Mouse (Mus musculus) urinary bladder, postnatal 4 days (tissue): Measurements from ENCODE around the gene Mavs.
A peak's percentile ranks its signal among the peaks of the same experiment; 100 is the strongest.
"Not testable (repeated sequence)": the region's sequence is repeated elsewhere in the genome, so short reads cannot be mapped to it uniquely, and the experiment has no call there.

Experiments
- DNase-seq, 2 experiments: peaks; one replicate each; pipeline ENCODE4 v3.0.0; 2021 to 2022; ENCODE audit warnings: low spot score in 2 of 2

Gene Mavs

GRCm38 (mm10) chr2:131211026-131211615 is 22.7 kb upstream of the Mavs start:
- no peak for DNase-seq

- DNase-seq: no peak
These were observed 20.1 kb upstream of the Mavs start for GRCm38 (mm10) chr2:131213773-131214172.

- DNase-seq: no peak
These were observed 17.7 kb upstream of the Mavs start for GRCm38 (mm10) chr2:131215941-131216858.

GRCm38 (mm10) chr2:131220030-131220429 is 13.8 kb upstream of the Mavs start:
- DNase-seq: no peak

GRCm38 (mm10) chr2:131221853-131222515 is 11.9 kb upstream of the Mavs start:
- DNase-seq: no peak

- DNase-seq: no peak
These were observed 11.3 kb upstream of the Mavs start for GRCm38 (mm10) chr2:131222562-131222961.

- no peak for DNase-seq
These were observed 10.3 kb upstream of the Mavs start for GRCm38 (mm10) chr2:131223569-131223968.

GRCm38 (mm10) chr2:131225178-131225577 is 8.7 kb upstream of the Mavs start:
- DNase-seq: no peak

GRCm38 (mm10) chr2:131226669-131227068 is 7.2 kb upstream of the Mavs start:
- not testable (repeated sequence) for DNase-seq

GRCm38 (mm10) chr2:131227243-131227642 is 6.6 kb upstream of the Mavs start:
- no peak for DNase-seq

- DNase-seq: no peak
These were observed 1.3 kb upstream of the Mavs start for GRCm38 (mm10) chr2:131232558-131232957.

GRCm38 (mm10) chr2:131234127-131234650 is 326 bp downstream of the Mavs start:
- DNase-seq: no peak

GRCm38 (mm10) chr2:131234970-131235635 is 1.2 kb downstream of the Mavs start:
- DNase-seq: no peak

- no peak for DNase-seq
These were observed 8.3 kb downstream of the Mavs start for GRCm38 (mm10) chr2:131242180-131242579.

- no peak for DNase-seq
These were observed 9.1 kb downstream of the Mavs start for GRCm38 (mm10) chr2:131242929-131243328.

- peak; percentile 60 to 75 for DNase-seq
These were observed 19.9 kb downstream of the Mavs start for GRCm38 (mm10) chr2:131253681-131254328.

GRCm38 (mm10) chr2:131254329-131254713 is 20.5 kb downstream of the Mavs start:
- DNase-seq: no peak

GRCm38 (mm10) chr2:131255738-131256137 is 21.9 kb downstream of the Mavs start:
- DNase-seq: no peak

- DNase-seq: no peak
These were observed 24.8 kb downstream of the Mavs start for GRCm38 (mm10) chr2:131258693-131259092.

- no peak for DNase-seq
These were observed 26.9 kb downstream of the Mavs start for GRCm38 (mm10) chr2:131260544-131261307.
